Mouse (Mus musculus) heart, postnatal 4 days (tissue): ENCODE measurements around the gene Rad21l. TPM values are rescaled to one million over a fixed set of nuclear protein-coding genes. Genes with fewer than 3 reads are reported as not detected.

Source experiments
- DNase-seq: peaks from one replicate; pipeline ENCODE4 v3.0.0; 2021
- total RNA-seq, 2 experiments: library from RNA; stranded (reverse); gene quantifications; 2 replicates each; pipeline ENCODE4 v1.2.3; 2021

The Rad21l gene
- not detected for total RNA-seq

- no peak for DNase-seq
These were observed at the start of gene Rad21l for GRCm38 (mm10) chr2:151668433-151668832. Gene Rad21l (minus strand): TSS chr2:151668533.

- no peak for DNase-seq
These were observed 48.2 kb upstream of the Rad21l start for GRCm38 (mm10) chr2:151716318-151717055.

DNA sequence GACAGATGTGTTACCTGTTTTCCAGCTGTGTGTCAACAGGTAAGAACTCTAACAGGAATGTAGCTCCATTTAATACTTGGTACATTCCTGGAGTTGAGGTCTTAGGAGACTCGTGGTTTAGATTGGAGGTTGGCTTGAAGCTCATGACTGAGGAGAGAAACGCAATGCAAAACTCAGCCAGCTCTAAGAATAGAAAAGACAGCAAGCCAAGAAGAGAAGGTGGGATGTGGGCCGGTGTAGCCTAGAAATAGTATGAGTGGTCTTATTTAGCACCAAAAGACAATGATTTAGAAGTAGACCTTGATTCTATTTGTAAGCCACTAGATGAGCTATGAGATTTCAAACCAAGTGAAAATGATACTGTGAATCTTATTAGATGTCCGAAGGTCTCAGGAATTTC lies 47.2 kb upstream of the Rad21l start:
- DNase-seq: no peak

GRCm38 (mm10) chr2:151712647-151713046 lies 44.3 kb upstream of the Rad21l start:
- peak; percentile 60 for DNase-seq

DNA sequence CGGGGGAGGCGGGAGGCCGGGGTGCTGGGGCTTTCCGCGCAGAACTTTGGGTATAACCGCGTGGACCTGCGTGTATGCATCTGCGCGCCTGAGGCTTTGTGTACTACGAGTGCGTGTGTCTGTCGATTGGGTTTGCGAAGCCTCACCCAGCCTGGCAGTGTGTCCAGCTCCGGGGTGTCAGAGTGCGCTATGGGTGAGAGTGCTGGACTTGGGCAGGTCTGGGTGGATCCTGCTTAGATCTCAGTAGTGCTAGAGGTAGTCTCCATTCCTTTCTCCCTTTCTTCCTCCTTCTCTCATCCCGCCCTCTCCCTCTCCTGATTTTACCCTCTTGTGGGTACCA lies 34.5 kb upstream of the Rad21l start:
- DNase-seq: no peak

- peak; percentile 58 for DNase-seq
These were observed 34.0 kb upstream of the Rad21l start for GRCm38 (mm10) chr2:151702146-151702850.

GRCm38 (mm10) chr2:151701231-151702145 lies 33.2 kb upstream of the Rad21l start, which contains the start of gene Tmem74b:
Gene Tmem74b (plus strand): TSS chr2:151702008.
- DNase-seq: no peak

- no peak for DNase-seq
These were observed 14.6 kb upstream of the Rad21l start for GRCm38 (mm10) chr2:151682976-151683375.

GRCm38 (mm10) chr2:151682357-151682756 lies 14.0 kb upstream of the Rad21l start:
- peak; percentile 31 for DNase-seq

- no peak for DNase-seq
These were observed 7.9 kb upstream of the Rad21l start for GRCm38 (mm10) chr2:151676234-151676633.

GRCm38 (mm10) chr2:151670968-151671329 lies 2.6 kb upstream of the Rad21l start:
- no peak for DNase-seq

GRCm38 (mm10) chr2:151670026-151670967 lies 2.0 kb upstream of the Rad21l start:
- DNase-seq: no peak

- DNase-seq: no peak
These were observed 16.3 kb downstream of the Rad21l start for GRCm38 (mm10) chr2:151652053-151652452.

DNA sequence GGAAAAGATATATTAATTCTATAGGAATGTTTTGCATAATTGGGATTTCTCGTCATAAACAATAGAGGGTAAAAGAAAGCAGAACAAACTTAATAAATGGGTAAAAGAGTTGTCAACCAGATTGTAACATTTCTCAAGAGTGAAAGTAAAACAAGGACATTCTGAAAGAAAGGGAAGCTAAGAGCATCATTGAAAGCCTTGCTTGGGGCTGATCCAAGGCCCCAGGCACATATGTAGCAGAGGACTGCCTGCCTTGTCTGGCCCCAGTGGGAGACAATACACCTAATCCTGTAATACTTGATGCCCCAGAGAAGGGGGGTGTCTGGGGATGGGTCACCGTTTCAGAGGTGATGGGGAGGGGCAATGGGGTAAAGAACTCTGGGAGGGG lies 32.3 kb downstream of the Rad21l start:
- no peak for DNase-seq

DNA sequence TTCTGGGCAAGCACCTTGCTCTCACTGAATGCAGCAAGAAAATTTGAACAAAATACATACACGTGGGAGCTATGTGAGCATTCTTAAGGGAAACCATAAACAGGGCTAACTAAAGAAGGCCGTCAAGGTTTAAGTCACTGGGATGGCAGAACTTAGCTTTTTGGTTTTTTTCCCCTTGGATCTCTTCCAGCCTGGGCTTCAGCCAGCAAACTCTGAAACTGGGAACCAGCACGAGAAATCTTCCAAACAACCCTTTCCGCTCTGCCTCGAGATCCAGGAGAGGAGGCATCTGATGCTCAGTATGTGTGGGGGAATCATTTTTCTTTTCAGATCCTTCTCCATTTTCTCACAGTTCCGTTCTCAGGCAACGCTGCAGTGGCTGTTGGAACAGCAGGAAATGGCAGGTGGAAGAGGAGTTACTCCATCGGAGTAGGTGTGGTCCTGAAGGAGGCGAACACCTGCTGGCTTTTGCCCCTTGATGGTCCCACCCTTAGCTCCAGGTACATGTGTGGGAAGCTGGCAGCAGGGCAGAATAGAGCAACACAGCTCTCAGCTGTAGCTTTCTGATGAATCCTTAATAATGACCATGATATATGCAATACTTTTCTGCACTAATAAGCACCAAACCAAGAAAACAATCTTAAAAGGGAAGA lies 32.8 kb downstream of the Rad21l start:
- DNase-seq: no peak

DNA sequence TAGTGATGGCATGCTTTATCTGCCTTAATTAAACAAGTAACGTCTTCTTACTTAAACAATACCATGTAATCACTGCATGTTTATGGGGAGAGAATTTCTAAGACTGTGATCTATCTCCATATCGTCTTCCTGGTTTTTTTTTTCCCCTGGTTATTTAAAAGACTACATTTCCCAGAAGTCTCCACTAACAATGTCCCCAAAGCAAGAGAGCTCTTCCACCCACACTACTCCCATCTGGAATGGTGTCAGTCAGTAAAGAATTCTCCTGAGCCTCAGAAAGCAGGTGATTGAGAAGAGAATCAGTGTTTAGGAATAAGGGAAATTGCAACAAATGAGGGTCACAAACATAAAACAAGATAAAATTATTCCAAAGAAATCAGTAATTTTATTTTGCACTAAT lies 33.4 kb downstream of the Rad21l start:
- no peak for DNase-seq

DNA sequence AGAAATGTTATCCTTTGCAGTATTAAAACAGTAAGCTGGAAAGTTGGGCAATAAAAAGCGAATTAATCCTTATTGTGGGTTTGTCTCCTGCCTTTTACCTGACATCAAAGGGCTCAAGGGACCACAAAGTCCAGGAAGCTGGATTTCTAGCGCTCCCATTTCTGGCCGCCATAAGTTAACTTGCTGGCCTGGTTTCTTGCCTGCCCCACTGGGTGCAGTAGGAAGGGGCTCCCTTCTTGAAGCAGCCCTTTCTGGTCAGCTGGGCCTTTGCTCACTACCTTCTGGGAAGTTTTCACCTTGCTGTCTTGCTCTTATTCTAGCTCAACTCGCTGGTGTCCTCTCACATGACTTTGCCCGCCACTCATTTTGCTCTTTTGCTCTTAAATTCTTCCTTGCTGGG lies 35.4 kb downstream of the Rad21l start:
- DNase-seq: no peak

- peak; percentile 61 for DNase-seq
These were observed 36.0 kb downstream of the Rad21l start, which contains the start of gene Snph for GRCm38 (mm10) chr2:151632159-151632814. Gene Snph (minus strand): TSS chr2:151632593.

DNA sequence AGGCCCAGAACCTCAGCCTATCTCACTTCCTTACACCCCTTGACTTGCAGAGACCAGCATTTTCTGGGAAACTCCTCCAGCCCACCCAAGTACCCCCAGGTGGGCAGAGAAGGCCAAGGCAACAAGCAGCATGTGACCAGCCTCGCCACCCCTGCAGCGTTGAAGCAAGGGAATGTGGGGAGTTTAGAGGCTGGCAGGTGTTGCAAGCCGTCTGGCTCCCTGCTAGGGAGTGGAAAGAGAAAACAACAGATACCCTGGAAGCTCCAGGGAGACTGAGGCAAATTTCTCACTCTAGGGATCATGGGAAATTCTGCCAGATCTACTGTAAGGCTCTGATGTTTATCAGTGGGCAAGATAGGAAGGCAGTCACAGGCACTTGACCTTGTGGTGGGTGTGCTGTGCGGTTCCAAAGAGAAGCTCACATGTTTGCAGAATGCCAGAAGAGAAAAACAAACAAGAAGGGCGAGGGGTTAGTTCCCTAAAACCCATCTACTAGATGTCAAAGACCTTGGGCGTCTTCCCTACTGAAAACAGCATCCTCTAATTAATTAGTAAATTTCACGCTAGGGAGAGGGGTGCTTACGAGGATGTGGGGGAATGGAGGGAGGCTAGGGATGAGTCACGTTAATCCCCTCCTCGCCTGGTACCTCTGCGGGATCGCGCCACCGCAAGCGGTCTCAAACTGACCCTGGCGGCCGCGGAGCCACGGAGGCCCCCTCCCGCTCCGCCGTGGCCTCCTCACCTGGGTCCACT lies 36.8 kb downstream of the Rad21l start:
- DNase-seq: no peak

GRCm38 (mm10) chr2:151629310-151629709 lies 39.0 kb downstream of the Rad21l start:
- no peak for DNase-seq
